Mouse (Mus musculus) embryo, embryonic 11.5 days (tissue): ENCODE data around the gene Idua.
"Not testable (repeated sequence)": the region's sequence is repeated elsewhere in the genome, so short reads cannot be mapped to it uniquely, and the experiment has no call there.

ENCODE experiments used
- DNase-seq: peaks from one replicate; pipeline ENCODE4 v3.0.0-alpha.2; 2012; ENCODE audit warnings: low read depth, low spot score

Idua gene

DNA sequence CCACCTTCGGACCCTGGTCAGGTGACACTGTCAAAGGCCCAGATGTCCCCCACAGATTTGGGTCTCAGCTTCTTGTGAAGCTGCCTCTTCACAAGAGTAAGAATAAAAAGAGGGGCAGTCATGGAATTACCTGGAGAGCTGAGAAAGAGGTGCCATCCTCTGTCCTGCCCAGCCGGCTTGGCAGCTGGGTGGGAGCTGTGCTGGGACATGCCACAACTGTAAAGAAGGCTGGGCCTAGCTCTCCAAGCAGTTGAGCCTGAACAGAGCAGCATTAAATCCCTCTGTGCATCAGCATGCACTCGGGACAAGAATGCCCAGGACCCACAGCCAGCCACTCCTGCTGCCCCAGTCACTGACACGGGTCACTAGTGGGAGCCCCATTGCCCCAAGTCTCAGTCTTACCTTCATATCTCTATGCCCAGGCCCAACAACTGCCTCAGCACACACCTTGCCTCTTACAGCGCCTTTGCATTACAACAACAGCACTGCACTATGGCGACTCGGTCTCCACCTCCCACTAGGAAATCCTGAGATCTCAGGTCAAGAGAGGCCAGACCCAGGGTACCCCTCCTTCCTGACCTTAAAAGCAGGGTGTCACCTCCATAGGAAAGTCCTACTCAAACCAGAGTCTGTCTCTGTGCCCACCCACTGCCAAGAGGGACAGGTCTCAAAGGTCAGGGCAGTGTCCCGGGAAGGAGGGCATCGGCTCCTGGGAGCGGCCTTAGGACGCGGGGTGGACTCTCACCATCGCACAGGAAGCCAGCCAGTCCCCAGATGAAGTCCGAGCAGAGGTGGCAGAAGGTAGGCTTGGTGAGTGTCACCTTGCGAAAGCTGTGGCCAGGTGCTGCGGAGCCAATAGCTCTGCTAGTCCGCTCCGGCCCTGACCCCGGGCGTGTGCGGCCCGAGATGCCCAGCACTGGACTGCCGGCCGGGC, at the start of gene Idua:
Gene Idua, plus strand, starts transcription at position 634 of the 934 bp plus-strand sequence.
- DNase-seq, result no peak

DNA sequence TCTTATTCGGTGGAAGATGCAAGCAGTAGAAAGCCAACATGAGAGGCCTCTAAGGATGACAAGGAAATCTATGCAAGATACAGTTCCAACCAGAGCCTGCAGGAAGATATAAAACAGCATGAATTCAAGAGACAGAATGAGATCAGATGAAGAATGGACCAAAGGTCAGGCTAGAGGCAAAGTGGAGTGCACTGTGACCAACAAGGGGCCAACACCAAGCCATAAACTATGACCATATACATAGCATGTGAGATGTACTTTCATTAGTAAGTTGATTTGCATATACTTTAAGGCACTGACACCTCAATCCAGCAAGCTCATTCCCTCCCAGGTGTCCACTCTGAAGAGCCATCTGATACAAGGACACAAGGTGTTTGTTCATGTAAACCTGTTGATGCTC, 49.7 kb upstream of the Idua start:
- no peak for DNase-seq

DNA sequence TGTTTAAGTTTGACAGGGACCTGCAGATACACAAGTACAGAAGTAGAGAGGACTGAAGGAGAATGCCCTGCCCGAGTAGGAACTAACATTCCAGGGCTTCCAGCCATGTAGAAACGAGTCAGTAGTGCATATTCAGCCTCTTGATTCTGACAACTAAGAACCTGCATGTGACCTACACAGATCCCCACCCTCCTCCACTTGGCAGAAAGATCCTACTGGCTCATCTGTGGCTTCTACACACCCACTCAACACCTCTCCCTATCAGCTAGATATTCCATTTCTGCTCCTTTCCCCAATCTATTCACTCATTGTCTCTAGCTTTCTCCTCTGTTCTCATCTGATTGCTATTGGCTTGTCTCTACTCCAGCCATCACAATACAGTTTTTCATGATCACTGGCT, 38.3 kb upstream of the Idua start:
- no peak for DNase-seq

DNA sequence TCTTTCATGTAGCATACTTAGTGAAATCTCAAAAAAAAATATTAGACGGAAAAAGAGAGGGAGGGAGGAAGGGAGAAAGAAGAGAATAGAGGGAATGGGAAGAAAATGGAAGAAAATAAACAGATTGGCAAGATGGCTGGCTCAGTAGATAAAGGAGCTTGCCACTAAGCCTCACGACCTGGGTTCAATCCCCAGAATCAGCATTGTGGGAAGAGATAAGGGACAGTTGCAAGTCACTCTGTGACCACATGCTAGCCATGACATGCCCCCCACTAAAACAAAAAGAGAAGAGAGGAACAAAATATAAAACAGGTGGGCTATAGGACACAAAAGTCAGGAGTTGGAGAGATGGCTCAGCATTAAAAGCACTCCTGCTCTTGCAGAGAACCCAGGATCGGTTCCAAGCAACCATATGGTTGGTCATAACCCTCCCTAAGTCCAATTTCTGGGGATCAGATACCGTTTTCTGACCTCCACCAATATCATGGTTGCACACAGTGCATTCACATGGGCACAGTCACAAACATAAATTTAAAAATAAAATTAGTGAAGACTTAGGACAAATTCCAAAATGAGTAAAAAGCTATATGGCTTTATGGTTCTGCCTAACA, 34.0 kb upstream of the Idua start:
- DNase-seq, result no peak

DNA sequence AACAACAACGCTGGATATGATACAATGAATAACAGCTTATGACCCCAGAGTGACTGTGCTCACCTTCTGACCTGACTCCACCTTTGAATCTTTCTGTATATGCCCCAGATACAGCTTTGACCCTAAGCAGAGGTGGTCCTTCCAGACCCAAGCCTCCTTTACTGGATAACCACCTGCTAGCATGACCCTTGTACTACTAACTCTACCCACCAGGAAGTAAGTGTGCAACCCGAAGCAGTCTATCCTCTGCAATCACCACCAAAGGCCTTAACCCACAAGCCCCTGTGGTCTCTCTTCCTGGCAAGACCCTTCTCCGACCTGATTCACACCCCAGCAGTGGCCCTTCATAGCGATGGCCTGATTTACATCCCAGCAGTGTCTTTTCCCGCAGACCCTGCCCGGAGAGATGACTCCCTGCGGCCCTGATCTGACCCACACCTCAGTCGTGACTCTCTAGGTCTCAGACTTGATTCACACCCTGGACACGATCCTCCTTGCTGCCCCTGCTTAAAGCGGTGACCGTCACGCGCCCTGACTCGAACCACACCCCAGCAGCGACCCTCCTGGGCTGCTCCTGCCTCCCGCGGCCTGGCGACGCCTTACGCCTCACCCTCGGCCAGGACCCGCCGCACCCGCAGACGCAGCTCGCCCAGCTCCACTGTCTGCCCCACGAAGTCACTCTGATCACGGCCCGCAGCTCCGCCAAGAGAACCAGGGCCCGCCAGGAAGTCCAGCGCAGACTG, 31.1 kb upstream of the Idua start:
- peak; percentile 3 for DNase-seq

DNA sequence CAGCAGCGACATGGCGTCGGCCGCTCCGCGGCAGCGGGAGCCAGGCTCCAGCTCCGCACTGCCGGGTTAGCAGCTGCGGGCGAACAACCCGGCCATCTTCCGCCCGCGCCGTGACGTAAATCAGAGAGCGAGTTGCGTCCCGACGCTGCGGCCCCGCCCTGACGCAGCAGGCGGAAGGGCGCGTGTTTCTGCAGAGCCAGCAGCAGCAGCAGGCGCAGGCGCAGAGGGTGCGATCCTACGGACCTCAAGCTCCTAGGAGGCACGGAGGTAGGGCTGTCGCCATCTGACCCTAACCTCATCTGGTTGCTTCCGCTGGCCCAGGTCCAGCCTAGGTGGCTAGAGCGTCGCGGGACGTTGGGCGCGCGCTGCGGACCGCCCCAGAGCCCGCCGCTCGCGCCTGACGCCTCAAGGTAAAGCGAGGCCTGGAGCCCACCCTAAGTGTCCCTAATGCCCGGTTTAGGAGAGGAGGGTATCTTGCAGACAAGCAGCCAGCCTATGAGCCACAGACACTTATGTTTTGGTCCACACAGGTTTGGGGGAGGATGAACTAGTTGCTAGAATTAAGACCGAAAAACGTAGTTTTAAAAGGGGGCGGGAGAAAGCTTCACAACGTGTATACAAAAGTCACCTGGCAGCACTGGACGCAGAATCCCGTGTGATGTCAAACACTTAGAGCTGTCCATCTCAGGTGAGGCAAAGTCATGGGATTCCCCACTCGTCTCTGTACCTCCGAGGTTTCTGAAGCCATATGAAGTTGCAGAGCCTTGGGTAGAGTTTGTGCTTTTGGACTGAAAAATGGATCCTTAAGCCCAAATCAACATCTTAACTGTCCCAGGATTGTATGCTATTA, 30.3 kb upstream of the Idua start, which contains the start of the genes Gak and Tmem175:
Gene Gak, minus strand, starts transcription at position 122 of the 850 bp plus-strand sequence.
Gene Tmem175, plus strand, starts transcription at position 137 of the 850 bp plus-strand sequence.
- DNase-seq, result peak; percentile 91

DNA sequence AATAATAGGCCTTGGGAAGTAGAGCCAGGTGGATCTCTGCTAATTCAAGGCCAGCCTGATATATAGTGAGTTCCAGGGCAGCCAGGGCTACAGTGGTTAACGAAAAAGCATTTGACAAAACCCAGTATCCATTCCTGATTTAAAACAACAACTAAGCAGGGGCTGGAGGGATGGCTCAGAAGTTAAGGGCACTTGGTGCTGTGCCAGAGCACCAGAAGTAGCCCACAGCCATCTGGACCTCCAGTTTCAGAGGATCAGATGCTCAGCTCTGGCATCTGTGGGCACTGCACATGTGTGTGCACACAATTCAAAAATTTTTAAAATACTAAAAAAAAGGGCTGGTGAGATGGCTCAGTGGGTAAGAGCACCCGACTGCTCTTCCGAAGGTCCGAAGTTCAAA, 26.5 kb upstream of the Idua start:
- DNase-seq, result no peak

DNA sequence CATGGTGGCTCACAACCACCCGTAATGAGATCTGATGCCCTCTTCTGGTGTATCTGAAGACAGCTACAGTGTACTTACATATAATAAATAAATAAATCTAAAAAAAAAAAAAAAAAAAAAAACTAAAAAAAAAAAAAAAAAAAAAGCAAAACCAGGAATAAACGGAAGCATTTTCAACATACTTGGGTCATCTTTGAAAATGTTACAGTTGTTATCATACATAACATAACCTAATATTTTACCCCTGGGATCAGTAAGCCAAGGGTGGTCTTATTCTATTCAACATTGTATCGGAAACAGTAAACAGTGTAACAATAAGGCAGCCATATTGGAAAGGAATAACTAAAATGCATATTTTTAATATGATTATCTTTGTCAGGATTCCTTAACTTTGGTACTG, 26.0 kb upstream of the Idua start:
- DNase-seq, result not testable (repeated sequence)

DNA sequence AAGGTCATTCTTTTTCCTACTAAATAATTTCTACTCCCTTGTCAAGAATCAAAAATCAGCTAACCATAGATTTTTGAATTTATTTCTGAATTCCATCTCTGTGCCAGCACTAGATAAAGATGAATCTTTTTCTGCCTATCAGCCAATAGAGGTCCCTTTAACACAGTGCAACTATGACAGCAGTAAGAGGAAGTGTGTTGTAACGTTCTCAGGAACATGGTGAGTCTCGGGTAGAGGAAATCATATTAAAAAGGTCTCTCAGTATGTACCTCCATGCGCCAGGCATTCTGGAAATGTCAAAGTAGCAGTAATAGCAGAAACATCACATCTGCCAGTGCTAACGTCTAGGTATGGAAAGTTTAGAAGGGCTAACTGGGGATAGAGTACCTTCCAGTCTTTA, 24.0 kb upstream of the Idua start:
- no peak for DNase-seq

DNA sequence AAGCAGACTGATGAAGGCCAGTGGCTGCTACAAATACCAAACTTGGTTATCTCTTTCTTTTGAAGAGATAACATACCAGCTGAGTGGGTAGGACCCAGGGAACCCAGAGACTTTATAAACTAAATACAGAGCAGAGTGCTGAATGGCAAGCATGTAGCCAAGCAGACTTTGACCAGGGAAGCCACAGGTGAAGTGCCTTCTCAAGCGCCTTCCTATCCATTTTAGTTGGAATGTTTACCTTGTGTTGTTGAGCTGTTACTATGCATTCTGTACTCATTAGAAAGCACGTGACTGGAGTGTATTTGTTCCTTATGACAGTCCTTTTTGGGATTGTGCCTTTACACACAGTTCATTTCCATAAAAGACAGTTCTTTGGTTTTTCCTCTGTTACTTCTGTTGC, 16.5 kb upstream of the Idua start:
- DNase-seq, result no peak

DNA sequence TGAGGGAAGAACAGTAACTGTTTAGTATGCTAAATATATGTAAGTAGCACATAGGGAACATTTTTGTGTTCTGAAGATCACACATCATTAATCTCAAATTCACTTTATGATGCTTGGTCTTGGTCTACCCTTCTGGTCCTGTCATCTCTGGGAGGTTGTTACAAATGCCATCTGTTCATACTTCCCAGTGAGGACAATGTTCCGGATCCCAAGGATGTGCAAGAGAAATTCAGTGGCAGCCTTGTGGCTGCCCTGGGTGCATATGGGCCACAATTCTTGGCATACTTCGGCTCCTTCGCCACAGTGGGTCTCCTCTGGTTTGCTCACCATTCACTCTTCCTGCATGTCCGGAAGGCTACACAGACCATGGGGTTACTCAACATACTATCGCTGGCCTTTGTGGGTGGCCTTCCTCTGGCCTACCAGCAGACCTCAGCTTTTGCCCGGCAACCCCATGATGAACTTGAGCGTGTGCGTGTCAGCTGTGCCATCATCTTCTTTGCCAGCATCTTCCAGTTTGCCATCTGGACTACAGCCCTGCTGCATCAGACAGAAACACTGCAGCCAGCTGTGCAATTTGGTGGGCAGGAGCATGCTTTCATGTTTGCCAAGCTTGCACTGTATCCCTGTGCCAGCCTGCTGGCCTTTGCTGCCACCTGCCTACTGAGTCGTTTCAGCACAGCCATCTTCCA, 14.3 kb upstream of the Idua start:
- no peak for DNase-seq

DNA sequence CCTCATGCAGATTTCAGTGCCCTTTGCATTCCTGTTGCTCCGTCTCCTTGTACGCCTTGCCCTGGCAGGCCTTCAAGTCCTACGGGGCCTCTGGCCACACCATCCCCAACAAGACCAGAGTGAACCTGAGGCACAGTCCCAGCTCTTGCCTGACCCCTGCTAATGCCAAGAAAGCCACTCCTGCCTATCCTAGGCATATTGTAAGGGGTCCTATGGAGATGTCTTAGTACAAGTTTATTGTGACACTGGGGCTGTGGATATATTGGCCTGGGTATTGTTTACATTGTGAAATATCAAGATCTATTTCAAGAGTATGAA, 13.8 kb upstream of the Idua start:
- DNase-seq, result no peak

DNA sequence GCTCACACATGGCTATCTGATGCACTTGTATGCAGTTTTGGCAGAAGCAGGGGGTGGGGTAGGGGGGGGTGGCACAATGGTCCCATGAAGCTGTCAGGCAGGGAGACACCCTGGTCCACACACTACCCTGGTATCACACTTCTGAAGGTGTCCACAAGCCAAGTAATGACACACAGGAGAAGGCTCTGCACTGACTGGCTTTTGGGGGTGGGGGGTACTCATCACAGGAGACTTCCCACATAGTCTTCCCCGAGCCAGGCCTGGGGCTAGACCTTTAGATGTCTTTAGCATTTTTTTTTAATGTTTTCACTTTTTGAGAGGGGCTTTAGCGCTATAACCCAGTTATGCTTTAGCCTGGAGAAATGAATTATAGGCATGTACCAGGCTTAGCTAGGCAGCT, 12.8 kb upstream of the Idua start:
- no peak for DNase-seq

DNA sequence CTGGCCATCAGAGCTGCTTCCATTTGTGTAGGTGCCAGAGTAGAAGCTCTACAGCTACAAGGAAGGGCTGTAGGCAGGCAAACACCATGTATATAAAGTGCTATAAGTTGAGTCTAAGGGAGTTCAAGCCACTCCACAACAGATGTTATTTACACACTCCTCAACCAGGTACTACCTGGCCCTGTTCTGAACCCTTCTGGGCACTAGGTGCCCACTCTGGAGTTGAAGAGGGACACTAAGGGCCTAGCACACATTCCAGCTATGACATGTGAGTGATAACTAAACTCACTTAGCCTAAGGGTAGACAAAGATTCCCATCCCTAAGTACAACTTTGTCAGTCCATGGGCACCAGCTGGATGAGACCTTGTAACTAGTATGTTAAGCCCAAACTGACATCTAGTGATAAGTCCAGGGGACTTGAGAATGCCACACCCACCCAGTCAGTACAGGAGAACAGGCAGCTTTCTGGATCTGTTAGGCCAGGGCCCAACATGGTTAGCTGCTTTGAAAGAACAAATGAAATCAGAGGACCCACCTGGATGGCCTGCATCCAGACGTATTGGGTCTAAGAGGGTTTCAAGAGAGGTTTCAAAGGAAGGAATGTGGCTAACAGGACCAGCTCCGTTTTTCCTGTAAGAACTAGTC, 12.2 kb upstream of the Idua start:
- no peak for DNase-seq

DNA sequence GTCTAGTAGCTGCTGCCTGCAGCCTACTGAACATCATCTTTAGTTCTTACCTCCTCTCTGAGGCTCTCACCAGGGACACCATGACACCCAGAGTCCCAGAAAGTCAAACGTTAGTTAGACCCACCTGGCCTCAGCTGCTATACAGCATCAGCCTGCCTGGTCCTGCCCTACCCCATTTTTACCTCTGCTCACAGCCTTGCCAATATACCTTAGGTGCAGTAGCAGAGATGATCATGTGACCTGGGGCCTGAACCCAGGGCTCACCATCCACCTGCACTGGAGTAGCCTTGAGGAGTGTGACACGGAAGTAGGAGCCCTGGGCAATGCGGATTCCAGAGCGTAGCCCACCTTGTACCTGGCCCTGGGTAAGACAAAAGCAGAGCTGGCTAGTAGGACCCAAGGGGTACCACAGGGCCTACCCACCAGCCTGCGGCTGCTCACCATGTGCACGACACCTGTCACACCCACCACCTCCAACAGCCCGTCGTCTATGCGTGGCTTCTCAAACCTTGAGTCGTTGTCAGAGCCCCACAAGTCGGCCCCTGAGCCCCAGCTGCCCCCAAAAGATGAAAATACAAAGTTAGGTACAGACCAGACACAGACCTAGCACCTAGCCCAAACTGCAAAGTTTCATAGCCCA, 11.1 kb upstream of the Idua start:
- no peak for DNase-seq

DNA sequence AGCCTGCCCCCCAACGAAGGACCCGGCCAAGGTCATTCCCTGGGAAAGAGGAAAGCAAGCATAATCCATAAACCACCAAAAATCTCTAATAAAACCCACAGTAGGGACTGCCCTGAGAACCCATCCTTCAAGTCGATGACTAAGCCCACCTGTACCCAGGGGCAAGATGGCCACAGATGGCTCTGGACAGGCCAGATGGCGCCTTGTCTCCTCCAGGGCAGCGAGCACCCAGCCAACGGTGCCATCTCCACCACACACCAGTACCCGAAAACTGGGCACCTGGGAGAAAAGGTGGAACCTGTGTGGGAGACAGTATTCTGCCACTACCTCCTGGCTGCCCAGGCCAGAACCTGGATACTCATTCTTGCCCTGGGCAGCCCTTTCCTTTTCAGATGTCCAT, 9.8 kb upstream of the Idua start:
- no peak for DNase-seq

DNA sequence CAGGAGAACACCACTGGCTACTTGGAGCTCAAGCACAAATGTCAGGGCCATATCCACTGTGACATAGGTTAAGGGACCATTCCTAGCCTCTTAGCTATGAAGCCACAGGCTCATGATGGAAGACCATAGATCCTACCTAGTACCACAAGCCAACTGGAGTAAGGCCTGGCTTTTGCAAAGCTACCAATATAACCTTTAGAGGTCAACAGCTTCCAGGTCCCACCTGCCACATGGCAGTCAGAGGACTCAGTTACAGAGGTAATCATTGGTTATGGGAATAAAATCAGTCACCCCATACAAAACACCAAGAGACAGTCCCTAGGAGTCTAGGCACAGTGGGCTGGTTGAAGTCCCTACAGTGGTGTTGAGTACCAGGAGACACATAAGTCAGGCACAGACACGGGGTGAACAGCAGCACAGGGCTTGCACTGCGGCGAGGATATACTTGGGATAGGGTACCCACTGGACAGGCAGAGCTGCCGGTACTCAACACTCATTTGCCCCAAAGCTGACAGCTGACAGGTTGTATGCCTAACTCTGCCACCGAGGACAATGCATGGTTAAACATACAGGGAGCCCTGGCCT, 8.9 kb upstream of the Idua start:
- no peak for DNase-seq

DNA sequence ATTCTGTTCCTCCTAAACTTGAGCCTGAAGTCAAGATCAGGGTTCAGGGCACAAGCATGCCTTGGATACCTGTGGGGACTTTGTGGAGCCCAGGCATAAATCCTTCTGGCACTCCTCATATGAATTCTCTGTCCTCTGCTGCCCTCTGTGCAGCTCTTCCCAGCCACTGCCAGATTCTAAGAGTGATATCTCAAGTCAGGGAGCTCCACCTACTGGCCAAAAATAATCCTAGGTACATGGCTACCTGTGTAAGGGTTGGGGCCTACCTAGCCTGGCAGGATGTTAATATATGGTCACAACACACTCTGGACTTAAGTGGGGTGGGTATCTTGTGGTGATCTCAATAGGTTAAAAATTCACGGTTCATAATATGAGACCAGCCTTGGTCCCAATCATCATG, 8.3 kb upstream of the Idua start:
- DNase-seq, result peak; percentile 46

DNA sequence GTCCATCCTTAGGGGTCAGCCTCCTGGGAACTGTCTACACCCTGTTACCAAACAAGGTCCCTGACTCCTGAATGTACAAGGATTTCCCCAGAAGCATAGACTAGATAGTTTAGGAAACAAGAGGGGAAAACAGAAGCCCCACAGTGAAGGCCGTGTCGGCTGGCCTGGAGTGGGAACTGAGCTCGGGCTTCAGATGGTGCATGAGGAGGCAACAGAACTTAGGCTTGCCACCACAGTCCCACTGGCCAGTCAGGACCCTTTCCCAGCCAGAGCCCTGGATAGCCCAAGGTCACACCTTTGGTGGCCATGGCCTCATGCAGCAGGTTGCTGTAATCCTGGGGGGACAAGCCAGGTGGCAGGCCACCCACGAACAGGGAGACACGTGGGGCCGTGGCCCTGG, 6.8 kb upstream of the Idua start:
- no peak for DNase-seq
